Mouse (Mus musculus) layer of hippocampus, adult 9-11 months (tissue): Measurements from ENCODE around the gene Qrich2.
"Not testable (repeated sequence)": the region's sequence is repeated elsewhere in the genome, so short reads cannot be mapped to it uniquely, and the experiment has no call there.

Source experiments
- DNase-seq: peaks from one replicate; pipeline ENCODE4 v3.0.0; 2022

Qrich2 gene

GRCm38 (mm10) chr11:116428872-116429859 is 36.9 kb downstream of the Qrich2 start:
- no peak for DNase-seq

- no peak for DNase-seq
These were observed 39.0 kb downstream of the Qrich2 start for GRCm38 (mm10) chr11:116426852-116427575.

- not testable (repeated sequence) for DNase-seq
These were observed 39.7 kb downstream of the Qrich2 start for GRCm38 (mm10) chr11:116426328-116426727.

DNA sequence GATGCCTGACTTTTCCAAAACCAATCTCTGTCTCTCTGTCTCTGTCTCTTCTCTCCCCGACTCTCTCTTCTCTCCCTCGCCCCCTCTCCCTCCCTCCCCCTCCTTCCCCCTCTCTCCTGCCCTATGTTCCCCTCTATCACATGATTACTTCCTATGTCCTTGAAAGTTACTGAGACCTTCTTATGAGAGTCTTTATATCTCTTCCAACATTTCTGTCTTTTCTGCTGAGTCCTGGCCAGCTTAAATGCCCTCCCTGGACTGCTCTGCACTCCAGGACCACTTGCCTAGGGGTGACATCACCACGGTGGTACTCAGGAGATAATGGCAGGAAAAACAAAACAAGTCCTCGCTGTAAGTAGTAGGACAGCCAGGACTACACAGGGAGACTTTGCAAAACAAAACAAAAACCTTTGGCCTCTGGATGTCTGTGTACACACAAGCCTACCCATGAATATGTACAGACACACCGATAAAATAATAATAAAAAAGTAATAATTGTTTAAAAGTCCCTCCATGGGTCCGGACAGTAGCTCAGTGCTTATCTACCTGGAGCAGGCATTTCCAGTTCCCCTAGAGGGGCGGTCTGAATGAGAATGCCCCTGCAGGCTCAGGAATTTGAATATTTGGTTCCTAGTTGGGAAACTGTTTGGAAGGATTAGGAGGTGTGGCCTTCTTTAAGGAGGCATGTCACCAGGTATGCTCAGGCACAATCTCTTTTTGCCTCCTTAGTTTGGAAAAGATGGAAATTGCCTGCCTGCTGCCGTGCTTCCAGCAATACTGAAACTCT is 41.2 kb downstream of the Qrich2 start:
- no peak for DNase-seq

- no peak for DNase-seq
These were observed 42.0 kb downstream of the Qrich2 start for GRCm38 (mm10) chr11:116423782-116424620.

GRCm38 (mm10) chr11:116423214-116423613 is 42.8 kb downstream of the Qrich2 start:
- DNase-seq = no peak

DNA sequence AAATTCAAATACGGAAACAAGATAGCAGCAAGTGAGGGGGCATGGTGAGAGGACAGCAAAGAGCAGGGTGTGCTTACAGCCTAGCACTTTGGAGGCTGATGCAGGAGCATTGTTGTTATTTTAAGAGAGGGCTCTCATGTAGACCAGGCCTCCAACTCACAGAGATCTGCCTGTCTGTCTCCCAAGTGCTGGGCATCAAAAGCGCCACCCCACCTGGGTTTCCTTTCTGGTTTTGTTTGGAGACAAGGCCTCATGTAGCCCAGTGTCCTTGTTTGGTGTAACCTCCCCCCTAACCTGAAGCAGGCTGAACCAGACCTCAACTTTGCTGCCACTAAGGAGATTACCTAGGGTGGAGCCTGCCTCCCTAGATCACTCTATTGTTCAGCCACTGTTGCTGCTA is 43.5 kb downstream of the Qrich2 start:
- DNase-seq = no peak

- DNase-seq = no peak
These were observed 44.9 kb downstream of the Qrich2 start for GRCm38 (mm10) chr11:116421102-116421501.

- no peak for DNase-seq
These were observed 47.1 kb downstream of the Qrich2 start for GRCm38 (mm10) chr11:116418841-116419462.

GRCm38 (mm10) chr11:116418194-116418840 is 47.7 kb downstream of the Qrich2 start:
- DNase-seq = no peak

GRCm38 (mm10) chr11:116417054-116417453 is 49.0 kb downstream of the Qrich2 start:
- no peak for DNase-seq

DNA sequence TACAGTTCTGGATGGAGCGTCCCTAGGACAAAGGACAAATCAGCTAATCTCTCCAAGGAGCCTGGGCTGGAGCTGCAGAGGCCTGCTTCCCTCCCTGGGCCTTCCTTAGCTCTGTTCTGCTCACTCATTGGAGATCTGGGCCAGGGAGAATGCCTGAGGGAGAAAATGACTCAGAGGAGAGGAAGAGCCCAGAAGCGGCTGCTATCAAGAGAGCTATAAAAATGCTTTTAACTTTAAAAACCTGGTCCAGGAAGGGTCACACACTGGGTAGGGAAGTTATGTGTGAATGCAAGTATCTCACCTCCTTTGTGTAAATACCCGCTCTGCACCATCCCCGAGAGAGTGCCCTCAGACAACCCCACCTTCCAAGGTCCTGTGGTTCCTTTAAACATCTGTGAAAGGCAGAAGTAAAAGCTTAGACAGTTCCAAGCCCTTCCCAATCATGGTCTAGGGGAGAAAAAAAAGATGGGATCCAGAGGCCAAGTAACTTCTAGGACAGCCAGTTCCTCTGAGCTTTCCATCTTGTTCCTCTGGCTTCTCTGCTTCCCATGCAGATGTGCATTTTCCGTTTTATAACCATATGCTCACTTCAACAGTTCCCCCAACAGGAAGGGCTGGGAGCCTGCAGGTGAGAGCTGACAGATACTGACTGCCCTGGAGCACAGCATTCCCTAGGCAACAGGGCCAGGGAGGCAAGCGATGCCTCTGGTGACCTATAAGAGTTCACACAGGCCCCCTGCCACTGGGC is 49.7 kb downstream of the Qrich2 start:
- DNase-seq = no peak

GRCm38 (mm10) chr11:116413631-116414022 is 52.4 kb downstream of the Qrich2 start:
- DNase-seq = no peak

GRCm38 (mm10) chr11:116412904-116413630 is 53.0 kb downstream of the Qrich2 start, which contains the start of gene Rnf157:
TSS of gene Rnf157 (minus strand) at chr11:116413032.
- peak; percentile 89 for DNase-seq

DNA sequence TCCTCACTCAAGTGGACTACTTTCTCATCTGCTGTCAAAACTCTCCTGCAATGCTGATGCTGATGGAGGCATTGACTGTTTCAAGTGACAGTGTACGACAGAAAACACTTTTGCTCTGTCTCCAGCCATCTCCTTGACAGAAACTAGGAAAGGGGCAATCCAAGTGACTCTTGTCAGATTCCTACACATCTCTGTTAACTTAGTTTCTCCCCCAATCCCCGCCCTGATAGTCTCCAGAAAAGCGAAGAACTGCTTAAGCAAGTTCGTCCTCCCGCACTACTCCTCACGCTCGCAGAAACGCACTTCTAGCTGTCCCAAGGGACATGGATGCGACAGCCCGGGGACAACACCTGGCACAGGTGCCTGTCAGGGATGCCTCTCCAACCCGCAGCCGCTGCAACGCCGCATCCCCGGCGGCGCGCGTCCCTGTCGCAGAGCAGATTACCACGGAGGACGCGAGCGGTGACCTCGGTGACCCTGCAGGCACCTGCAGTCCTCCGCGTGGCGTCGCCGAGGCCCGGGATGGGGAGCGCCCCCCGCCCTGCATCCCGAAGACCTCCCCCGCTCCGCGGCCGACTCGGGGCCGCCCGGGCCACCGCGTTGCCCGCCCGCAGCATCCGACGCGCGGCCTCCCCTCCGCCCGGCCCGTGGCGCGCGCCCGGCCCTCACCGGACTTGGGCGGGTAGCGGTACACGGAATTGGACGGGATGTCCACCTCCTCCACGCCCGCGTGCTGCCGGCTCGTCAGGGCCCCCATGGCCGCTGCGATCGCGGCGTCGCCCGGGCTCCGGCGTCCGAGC is 53.8 kb downstream of the Qrich2 start:
- DNase-seq = no peak

GRCm38 (mm10) chr11:116411582-116411981 is 54.5 kb downstream of the Qrich2 start:
- DNase-seq = no peak

DNA sequence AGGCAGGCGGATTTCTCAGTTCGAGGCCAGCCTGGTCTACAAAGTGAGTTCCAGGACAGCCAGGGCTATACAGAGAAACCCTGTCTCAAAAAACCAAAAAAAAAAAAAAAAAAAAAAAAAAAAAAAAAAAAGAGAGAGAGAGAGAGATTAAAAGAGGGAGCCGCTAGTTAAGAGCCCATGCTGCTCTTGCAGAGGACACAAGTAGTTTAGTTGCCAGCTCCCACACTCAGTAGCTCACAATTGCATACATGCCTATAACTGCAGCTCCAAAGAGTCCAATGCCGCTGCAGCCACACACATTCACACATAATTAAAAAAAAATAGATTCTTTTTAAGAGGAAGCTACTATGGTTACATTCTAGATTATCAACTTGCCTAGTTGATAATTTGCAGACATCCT is 55.6 kb downstream of the Qrich2 start:
- DNase-seq = not testable (repeated sequence)

DNA sequence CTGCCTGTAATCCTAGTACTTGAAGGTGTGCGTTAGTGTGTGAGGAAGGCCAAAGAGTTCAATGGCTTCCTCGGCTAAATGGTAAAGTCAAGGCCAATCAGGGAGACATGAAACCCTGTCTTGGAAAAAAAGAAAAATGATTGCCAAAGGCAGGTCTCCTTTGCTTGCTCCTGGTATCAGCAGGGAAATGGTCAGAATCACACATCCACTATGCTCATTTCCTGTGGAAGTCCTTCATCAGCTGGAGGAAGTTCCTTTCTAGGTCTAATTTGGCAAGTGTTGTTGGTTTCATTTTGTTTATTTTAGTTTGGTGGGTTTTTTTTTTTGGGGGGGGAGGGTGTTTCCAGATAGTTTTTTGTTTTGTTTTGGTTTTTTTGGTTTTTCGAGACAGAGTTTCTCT is 57.0 kb downstream of the Qrich2 start:
- DNase-seq = no peak
